Mouse (Mus musculus): ENCODE results near the gene Cd8b1. TPM values are rescaled to one million over a fixed set of nuclear protein-coding genes. Genes with fewer than 3 reads are reported as not detected.

Cd8b1 gene
- polyA plus RNA-seq, 1 experiment from 2014 or later: 0.23 TPM

DNA sequence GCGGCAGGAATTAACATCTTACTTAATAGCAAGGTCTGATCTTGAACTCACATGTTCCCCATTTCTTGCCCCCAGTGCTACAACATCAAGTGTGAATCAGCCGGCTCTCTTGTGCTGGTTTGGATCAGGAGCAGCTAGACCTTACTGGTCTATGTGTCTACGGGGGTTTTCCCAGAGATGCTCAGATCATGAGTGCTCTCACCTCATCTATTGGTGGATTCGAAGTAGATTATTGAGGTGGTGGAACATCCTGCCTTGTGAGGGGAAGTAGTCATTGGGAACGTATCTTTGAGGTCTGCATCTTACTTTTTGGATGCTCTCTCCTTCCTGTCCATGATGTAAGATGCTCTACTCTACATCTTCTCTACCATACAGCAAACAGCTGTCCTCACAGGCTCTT lies 59.1 kb downstream of the Cd8b1 start:
- Histone ChIP-seq H3K4me3 (ENCODE audit: low read depth, low read length) (no peak overlapping the region), H3K27me3 (replicated peaks; ENCODE audit: insufficient read depth, low read length) (no peaks in the 10 kb centered on the region), H3K36me3 (ENCODE audit: insufficient read depth, low read length) (no peaks in the 10 kb centered on the region), H3K9ac (replicated peaks; ENCODE audit: low read depth) (no peak overlapping the region), H3K27ac (ENCODE audit: low read length) (no peak overlapping the region), H3K4me2 (replicated peaks; ENCODE audit: low read depth, low read length) (no peak overlapping the region), H3K4me1 (ENCODE audit: insufficient read depth, low read depth, low read length) (no peaks in the 10 kb centered on the region), H3K9me3 (ENCODE audit: low read length) (no peaks in the 10 kb centered on the region)
- TF ChIP-seq CTCF (IDR thresholded peaks at IDR 0.05) (no peak), EP300 (IDR thresholded peaks at IDR 0.05) (no peak)
- no peak for DNase-seq (ENCODE audit: low spot score)
- 90% methylated on average over 5 of the region's 5 CpGs for WGBS
- no peak for ATAC-seq

Other genes starting within 250 kb of the Cd8b1 start
- 15.0 and 15.4 TPM in 2 replicates for gene Thnsl2, start 178.3 kb upstream of the Cd8b1 start, polyA plus RNA-seq (2015; fragmentation: Nextera tagmentation; extraction: Ambion mirVana)
- gene Fabp1, start 123.0 kb upstream of the Cd8b1 start, polyA plus RNA-seq (2015; fragmentation: Nextera tagmentation; extraction: Ambion mirVana): 0.36 and 1.2 TPM in 2 replicates
- gene Krcc1, start 51.1 kb upstream of the Cd8b1 start, polyA plus RNA-seq (2015; fragmentation: Nextera tagmentation; extraction: Ambion mirVana): 72.3 and 80.6 TPM in 2 replicates
- 0.80 and 1.2 TPM in 2 replicates for gene Smyd1, start 555 bp upstream of the Cd8b1 start, polyA plus RNA-seq (2015; fragmentation: Nextera tagmentation; extraction: Ambion mirVana)
- gene Cd8a, start 50.6 kb downstream of the Cd8b1 start, polyA plus RNA-seq (2015; fragmentation: Nextera tagmentation; extraction: Ambion mirVana): 0.10 TPM in 1 of 2 replicates, not detected in the other
- gene Rmnd5a, start 117.8 kb downstream of the Cd8b1 start, polyA plus RNA-seq (2015; fragmentation: Nextera tagmentation; extraction: Ambion mirVana): 12.5 and 13.0 TPM in 2 replicates
- 17.7 and 18.9 TPM in 2 replicates for gene Rnf103, start 171.1 kb downstream of the Cd8b1 start, polyA plus RNA-seq (2015; fragmentation: Nextera tagmentation; extraction: Ambion mirVana)
- 82.5 and 83.4 TPM in 2 replicates for gene Chmp3, start 221.0 kb downstream of the Cd8b1 start, polyA plus RNA-seq (2015; fragmentation: Nextera tagmentation; extraction: Ambion mirVana)

Data from lung, postnatal 0 days (tissue).